Mouse (Mus musculus): ENCODE results near the gene Kcnj4. TPM values are rescaled to one million over a fixed set of nuclear protein-coding genes. Genes with fewer than 3 reads are reported as not detected.
A peak's percentile ranks its signal among the peaks of the same experiment; 100 is the strongest.
"Not testable (repeated sequence)": the region's sequence is repeated elsewhere in the genome, so short reads cannot be mapped to it uniquely, and the experiment has no call there.

Gene Kcnj4
- total RNA-seq, 2 experiments from 2014 or later: 57.7 to 66.4 TPM

DNA sequence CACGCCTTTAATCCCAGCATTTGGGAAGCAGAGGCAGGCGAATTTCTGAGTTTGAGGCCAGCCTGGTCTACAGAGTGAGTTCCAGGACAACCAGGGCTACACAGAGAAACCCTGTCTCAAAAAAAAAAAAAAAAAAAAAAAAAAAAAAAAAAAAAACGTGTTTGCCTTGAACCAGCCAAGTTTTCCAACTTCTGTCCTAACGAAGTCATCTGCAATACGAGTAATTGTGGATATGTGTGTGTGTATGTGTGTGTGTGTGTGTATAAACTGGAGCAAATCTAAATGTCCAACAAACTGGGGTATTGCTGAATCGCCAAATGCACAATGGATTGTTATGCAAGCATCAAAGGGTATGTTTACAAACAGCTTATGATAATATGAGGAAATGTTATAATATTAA lies 48.9 kb downstream of the Kcnj4 start:
- not testable (repeated sequence) for DNase-seq (ENCODE audit: low spot score in 2 of 2)

- peak in 1 of 2 experiments; percentile 55 for DNase-seq (ENCODE audit: low spot score in 2 of 2)
Observed at GRCm38 (mm10) chr15:79455106-79455810, 49.8 kb downstream of the Kcnj4 start, which contains the start of gene Csnk1e. Csnk1e (minus strand) TSS chr15:79455566.

GRCm38 (mm10) chr15:79453831-79454230 lies 51.2 kb downstream of the Kcnj4 start:
- DNase-seq (ENCODE audit: low spot score in 2 of 2): no peak

- DNase-seq (ENCODE audit: low spot score in 2 of 2): no peak
Observed at GRCm38 (mm10) chr15:79448041-79448440, 57.0 kb downstream of the Kcnj4 start.

GRCm38 (mm10) chr15:79445786-79446654 lies 59.0 kb downstream of the Kcnj4 start:
- DNase-seq (ENCODE audit: low spot score in 2 of 2): no peak

GRCm38 (mm10) chr15:79443856-79444410 lies 61.1 kb downstream of the Kcnj4 start:
- DNase-seq (ENCODE audit: low spot score in 2 of 2): no peak

DNA sequence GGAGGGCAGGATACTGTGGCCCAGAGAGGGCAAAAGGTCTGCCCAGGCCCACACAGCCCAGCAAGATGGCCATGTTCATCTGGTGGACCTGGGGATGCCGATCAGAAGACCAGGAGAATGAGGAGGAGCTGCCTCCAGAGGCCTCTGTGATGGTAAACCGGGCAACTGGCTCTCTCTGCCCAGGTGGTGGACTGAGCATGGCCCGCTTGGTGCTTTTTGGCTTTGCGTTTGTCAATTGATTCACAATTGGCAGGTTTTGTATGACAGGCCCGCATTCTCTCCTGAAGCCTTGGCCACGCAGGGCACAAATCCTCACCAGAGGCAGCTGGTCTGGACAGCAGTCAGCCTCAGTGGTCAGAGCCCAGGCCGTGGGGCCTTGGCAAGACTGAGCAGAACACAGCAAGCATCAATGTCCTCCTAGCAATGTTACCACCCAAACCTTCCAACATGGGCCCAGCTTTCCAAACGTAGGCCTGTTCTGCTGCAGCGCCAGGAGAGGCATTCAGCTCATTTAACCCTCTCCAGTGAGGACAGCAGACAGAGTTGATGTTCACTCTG lies 62.0 kb downstream of the Kcnj4 start:
- DNase-seq (ENCODE audit: low spot score in 2 of 2): peak; percentile 34 to 41

DNA sequence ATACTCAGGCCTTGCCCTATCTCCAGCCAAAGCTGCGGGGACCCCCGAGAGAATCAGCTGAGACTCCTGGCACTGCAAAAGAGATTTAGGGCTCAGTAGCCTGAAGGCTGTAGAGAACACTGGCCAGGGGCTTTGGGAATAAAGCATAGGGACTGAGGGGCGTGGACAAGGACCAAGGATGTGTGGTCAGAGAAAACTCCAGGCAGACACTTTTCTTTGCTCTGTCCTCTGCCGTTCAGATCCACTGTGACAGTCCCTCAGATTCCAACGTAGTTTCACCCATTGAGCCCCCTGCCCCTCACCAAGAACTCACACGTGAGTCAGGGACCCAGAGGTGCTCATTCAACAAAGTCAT lies 62.8 kb downstream of the Kcnj4 start:
- no peak for DNase-seq (ENCODE audit: low spot score in 2 of 2)

DNA sequence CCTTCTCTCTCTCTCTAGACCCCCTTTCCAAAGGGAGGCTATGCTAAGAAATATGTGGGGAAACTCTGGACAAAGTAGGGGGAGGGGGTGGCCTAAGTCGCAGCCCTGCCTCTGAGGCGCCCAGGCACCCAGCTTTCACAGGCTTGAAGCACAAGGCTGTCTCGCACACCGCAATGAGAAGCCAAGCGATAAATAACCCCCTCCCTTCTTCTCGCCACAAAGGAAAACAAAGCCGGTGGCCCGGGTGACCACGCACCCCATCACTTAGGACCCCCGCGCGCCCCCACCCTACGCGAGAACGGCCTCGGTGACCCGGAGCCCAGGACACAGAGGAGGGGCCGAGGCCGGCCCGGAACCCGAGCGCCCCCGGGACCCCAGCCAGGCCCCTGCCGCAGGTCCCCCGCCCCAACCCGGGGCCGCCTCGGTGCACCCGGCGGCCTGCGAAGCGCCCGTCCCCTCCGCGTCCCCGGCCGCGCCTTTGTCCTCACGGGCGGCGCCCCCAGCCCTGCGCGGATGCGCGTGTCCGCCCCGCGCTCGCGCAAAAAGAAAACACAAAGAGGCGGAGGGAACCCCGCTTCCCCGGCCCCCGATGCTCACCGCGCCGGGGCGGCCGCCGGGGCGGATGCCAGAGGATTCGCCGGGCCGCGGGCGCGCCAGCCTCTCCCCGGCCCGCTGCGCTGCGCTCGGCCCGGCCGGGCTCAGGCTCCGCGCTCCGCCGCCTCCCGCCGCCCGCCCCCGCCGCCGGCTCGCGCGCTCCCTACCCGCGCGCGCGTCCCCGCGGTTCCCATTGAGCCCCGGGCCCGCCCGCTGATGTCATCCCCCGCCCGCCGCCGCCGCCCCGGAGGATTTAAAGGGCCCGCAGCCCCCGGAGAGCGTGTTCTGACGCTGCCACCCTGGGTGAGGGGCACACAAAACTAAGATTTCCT lies 63.4 kb downstream of the Kcnj4 start:
- DNase-seq (ENCODE audit: low spot score in 2 of 2): peak; percentile 81 to 89

DNA sequence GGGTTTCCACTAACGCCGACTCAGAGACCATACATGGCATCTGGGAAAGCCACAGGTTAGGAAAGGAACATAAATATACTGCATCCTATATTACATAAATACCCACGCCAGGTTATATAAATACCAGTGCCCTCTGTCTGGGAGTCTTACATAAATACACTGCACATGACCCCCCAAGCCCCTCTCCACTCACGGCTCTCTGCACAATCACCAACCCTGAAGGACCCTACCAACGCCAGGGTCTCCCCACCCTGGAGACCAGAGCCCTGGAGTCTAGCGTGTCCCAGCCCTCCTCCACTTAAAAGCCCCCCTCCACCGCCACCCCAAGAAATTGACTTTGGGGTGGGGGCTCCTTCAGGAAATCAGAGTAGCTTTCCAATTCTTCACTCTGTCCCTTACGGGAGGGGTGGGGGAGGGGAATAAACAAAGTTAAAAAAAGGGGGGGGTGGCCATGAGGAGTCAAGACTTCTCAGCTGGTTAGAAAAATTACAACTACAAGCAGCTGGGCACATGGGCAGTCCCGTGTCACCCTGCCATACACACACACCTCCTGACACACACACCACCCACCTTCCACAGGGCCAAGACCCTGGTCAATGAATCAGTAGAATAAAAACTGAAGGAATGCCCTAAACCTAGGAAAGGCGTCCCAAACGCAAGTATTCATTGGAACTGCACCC lies 64.2 kb downstream of the Kcnj4 start:
- DNase-seq (ENCODE audit: low spot score in 2 of 2): no peak

- DNase-seq (ENCODE audit: low spot score in 2 of 2): peak; percentile 63 to 72
Observed at GRCm38 (mm10) chr15:79440223-79440622, 64.8 kb downstream of the Kcnj4 start.

DNA sequence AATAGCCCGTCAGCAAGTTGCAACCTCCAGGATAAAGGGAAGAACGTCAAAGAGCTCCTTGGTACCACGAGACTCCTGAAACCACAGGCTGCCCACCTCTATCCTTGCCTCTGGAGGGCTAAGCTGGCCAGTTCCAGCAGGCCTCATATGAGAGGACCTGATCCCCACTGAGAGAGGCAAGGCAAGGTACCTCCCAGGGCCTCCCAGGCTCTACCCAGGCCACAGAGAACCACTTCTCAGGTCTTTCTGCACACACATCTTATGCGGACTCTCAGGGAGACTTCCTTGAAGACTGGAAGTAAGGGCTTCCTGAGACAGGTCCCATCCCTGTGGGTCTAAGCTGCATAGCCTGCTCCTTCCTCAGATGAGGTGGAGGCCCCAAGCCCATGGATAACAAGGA lies 65.7 kb downstream of the Kcnj4 start:
- no peak for DNase-seq (ENCODE audit: low spot score in 2 of 2)

GRCm38 (mm10) chr15:79438816-79439215 lies 66.2 kb downstream of the Kcnj4 start:
- DNase-seq (ENCODE audit: low spot score in 2 of 2): no peak

GRCm38 (mm10) chr15:79438209-79438810 lies 66.7 kb downstream of the Kcnj4 start:
- DNase-seq (ENCODE audit: low spot score in 2 of 2): no peak

GRCm38 (mm10) chr15:79437541-79438208 lies 67.4 kb downstream of the Kcnj4 start:
- DNase-seq (ENCODE audit: low spot score in 2 of 2): no peak

- DNase-seq (ENCODE audit: low spot score in 2 of 2): no peak
Observed at GRCm38 (mm10) chr15:79436481-79436921, 68.5 kb downstream of the Kcnj4 start.

DNA sequence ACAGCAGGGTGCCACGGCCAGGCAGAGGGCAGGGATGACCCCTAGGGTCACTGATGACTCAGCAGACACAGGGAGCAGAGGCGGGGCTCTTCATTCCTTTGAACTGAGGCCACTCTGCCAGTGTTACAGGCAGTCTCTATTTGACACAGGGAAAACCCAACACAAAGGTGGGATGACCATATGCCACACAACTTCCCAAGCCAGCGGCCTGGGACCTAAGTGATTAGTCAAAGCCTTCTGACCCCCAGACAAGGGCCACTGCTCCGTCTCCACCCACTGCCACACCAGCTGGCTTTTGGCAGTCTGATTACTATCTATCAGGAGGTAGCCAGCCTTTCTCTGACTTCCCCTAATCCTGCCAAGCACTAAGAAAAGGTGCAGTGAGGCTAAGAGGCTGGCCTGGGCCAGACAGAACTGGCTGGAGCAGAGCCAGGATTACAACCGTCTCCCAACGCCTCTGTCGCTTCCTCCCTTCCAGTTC lies 69.8 kb downstream of the Kcnj4 start:
- peak in 1 of 2 experiments; percentile 47 for DNase-seq (ENCODE audit: low spot score in 2 of 2)

Data from layer of hippocampus, postnatal 10 days (tissue).